Mouse (Mus musculus): Measurements from ENCODE around the gene Sema6d.

DNA sequence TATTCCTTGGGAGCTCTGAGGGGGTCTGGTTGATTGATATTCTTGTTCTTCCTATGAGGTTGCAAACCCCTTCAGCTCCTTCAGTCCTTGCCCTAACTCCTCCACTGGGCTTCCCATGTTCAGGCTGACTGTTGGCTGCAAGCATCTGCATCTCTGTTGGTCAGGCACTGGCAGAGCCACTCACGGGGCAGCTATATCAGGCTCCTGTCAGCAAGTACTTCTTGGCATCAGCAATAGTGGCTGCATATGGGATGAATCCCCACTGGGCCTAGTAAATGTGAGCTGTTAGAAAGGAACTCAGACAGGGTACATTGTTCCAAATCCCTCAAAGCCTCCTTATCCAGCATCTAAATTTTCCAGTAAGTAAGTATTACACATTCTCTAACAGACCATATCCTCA, 30.6 kb downstream of the Sema6d start:
- TF ChIP-seq CTCF (IDR thresholded peaks at IDR 0.05; ENCODE audit: low read depth) (no peak), EP300 (IDR thresholded peaks at IDR 0.05; ENCODE audit: low read depth) (no peak)
